Mouse (Mus musculus) gastrocnemius, adult 2 months (tissue): ENCODE measurements around the gene Capn3. TPM values are rescaled to one million over a fixed set of nuclear protein-coding genes. Genes with fewer than 3 reads are reported as not detected.

Source experiments
- DNase-seq: peaks from one replicate; pipeline ENCODE4 v3.0.0; 2022
- H3K27ac ChIP-seq: fragments of 200-600 bp; 2 replicates; pipeline ENCODE4 v1.8.1; 2022; ENCODE audit warnings: mild to moderate bottlenecking
- H3K4me3 ChIP-seq: fragments of 200-600 bp; 2 replicates; pipeline ENCODE4 v1.8.1; 2022; ENCODE audit warnings: mild to moderate bottlenecking, moderate library complexity
- CTCF ChIP-seq: fragments of 200-600 bp; IDR thresholded peaks from 2 replicates; pipeline ENCODE4 v1.8.1; 2022; ENCODE audit warnings: antibody characterized with exemption, mild to moderate bottlenecking, moderate library complexity
- intact Hi-C: fragments of 180-260 bp; cut with DNase I; formaldehyde crosslinking; loops from one replicate; pipeline ENCODE4 v1.15.1; 2025
- total RNA-seq, 2 experiments: library from RNA; stranded (reverse); gene quantifications; 2 replicates each; pipeline ENCODE4 v1.2.3; 2021

Gene Capn3
- total RNA-seq, 2 experiments from 2014 or later = 126 to 149 TPM

- intact Hi-C loops = loop anchor here (2.0 kb wide), 1 partner anchor 59 kb away; the partner anchor contains the start of gene Tmem87a
- peak overlapping the region; percentile 75 for H3K4me3 ChIP-seq
- no peak for TF ChIP-seq CTCF
- peak; percentile 87 for DNase-seq
- H3K27ac ChIP-seq = peak overlapping the region; percentile 98
Observed at GRCm38 (mm10) chr2:120464091-120464490, 8.3 kb downstream of the Capn3 start.

- no peak for DNase-seq
- TF ChIP-seq CTCF = no peak
- peak overlapping the region; percentile 98 for H3K27ac ChIP-seq
- intact Hi-C loops = loop anchor here (2.0 kb wide), 1 partner anchor 60 kb away; the partner anchor contains the start of gene Tmem87a
- H3K4me3 ChIP-seq = peak overlapping the region; percentile 75
Observed at GRCm38 (mm10) chr2:120464732-120465396, 9.0 kb downstream of the Capn3 start.

DNA sequence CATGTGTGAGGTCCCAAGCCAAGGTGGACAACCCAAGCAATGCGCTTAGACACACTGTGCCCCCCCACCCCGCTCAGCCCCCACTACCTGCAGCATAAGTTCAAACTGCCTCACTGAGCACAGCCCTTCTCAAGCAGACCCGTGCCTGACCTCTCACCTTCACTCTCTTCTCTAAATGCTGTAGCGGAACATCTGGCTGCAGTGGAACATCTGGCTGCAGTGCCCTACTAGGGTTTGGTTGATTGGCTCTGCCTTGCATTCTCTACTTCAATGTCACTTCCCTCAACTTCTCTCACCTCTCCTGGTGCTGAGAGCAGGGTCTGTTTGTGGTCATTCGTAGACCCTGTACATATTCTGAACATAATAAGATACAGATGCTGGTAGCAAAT is 9.6 kb downstream of the Capn3 start:
- DNase-seq = no peak
- TF ChIP-seq CTCF = no peak
- intact Hi-C loops = loop anchor here (2.0 kb wide), 1 partner anchor 61 kb away; the partner anchor contains the start of gene Tmem87a
- H3K27ac ChIP-seq = peak overlapping the region; percentile 98
- peak overlapping the region; percentile 75 for H3K4me3 ChIP-seq

GRCm38 (mm10) chr2:120468011-120468410 is 12.2 kb downstream of the Capn3 start:
- intact Hi-C loops = no loop called here
- H3K27ac ChIP-seq = peak overlapping the region; percentile 98
- peak overlapping the region; percentile 75 for H3K4me3 ChIP-seq
- no peak for TF ChIP-seq CTCF
- peak; percentile 54 for DNase-seq

DNA sequence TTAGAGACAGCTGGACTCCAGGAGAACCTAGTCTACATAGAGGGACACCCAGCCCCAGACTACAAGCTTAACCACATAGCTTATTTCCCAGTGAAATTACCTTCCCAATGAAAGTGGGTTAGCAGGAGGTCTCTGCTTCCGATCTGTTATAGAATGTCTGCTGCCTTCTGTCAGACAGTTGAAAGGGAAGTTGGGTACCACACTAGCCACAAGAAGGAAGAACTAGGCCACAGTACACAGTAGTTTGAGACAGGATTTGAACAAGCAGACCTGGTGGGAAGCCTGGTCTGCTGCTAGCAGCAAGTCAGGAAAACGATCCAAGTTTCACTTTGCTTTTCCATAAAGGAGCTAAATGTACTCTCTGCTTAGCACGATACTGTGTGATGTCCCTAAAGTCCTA is 13.4 kb downstream of the Capn3 start:
- Histone ChIP-seq H3K27ac (peak overlapping the region; percentile 98; the same call in 1 of the 2 replicates), H3K4me3 (peak overlapping the region; percentile 2; the same call in 1 of the 2 replicates)
- DNase-seq = no peak
- intact Hi-C loops = no loop called here
- TF ChIP-seq CTCF = no peak

DNA sequence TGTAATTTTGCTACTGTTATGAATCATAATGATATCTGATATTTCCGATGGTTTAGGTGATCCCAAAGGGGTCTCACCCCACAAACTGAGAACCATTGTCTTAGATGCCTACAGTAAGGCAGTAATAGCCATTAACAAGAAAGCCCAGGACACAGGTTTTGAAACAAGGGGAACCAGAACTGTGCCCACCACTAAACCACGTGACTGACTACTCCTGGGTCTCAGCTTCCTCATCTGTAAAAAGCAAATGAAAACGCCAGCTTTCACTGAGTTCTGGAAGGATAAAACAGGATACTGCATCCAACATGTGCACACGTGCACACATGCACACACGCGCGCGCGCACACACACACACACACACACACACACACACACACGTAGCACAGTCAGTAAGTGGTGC is 13.9 kb downstream of the Capn3 start:
- intact Hi-C loops = loop anchor here (10.0 kb wide), 1 partner anchor 395 kb away; no protein-coding TSS in a partner anchor
- Histone ChIP-seq H3K27ac (peak overlapping the region; percentile 98; the same call in 1 of the 2 replicates), H3K4me3 (peak overlapping the region; percentile 2; the same call in 1 of the 2 replicates)
- no peak for TF ChIP-seq CTCF
- no peak for DNase-seq

DNA sequence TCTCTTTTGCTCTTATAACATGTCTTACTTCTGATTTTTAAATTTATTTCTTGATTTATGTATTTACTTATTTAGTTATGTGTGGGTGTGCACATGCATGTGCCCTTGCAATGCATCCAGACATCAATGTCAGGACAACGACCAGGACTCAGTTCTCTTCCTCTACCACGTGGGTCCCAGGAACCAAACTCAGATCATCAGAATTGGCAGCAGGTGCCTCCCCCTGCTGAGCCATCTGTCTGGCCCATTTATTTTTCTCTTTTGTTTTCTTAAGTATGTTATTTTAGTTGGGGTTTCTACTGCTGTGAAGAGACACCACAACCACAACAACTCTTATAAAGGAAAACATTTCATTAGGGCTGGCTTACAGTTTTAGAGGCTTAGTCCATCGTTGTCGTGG is 15.0 kb downstream of the Capn3 start:
- DNase-seq = no peak
- intact Hi-C loops = loop anchor here (10.0 kb wide), 1 partner anchor 394 kb away; no protein-coding TSS in a partner anchor
- H3K4me3 ChIP-seq = no peak overlapping the region
- peak overlapping the region; percentile 20; the same call in 1 of the 2 replicates for H3K27ac ChIP-seq
- no peak for TF ChIP-seq CTCF

- intact Hi-C loops = loop anchor here (10.0 kb wide), 1 partner anchor 388 kb away; no protein-coding TSS in a partner anchor
- no peak for TF ChIP-seq CTCF
- H3K27ac ChIP-seq = peak overlapping the region; percentile 24
- no peak overlapping the region for H3K4me3 ChIP-seq
- DNase-seq = no peak
Observed at GRCm38 (mm10) chr2:120476277-120477087, 20.7 kb downstream of the Capn3 start.

DNA sequence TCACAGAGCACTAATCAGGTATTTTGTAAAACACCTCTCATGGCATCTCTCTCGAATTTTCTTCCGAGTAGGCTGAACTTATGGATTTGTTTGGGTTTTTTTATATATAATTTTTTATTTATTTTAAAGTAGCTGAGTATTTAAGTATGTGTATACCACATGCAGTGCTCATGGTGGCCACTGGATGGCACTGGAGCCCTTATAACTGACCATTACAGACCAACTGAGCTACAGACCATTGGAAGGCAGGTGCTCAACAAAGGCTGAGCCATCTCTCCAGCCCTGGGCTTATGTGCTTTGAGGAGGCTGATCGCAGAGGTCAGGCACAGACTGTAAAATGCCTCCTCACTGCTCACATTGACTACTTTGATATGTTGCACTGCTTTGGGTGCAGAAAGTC is 22.8 kb downstream of the Capn3 start:
- H3K4me3 ChIP-seq = no peak overlapping the region
- intact Hi-C loops = loop anchor here (2.0 to 10.0 kb wide), 2 partner anchors 192 to 386 kb away; no protein-coding TSS in a partner anchor
- peak; percentile 72 for DNase-seq
- peak; percentile 81 for TF ChIP-seq CTCF
- H3K27ac ChIP-seq = no peak overlapping the region

DNA sequence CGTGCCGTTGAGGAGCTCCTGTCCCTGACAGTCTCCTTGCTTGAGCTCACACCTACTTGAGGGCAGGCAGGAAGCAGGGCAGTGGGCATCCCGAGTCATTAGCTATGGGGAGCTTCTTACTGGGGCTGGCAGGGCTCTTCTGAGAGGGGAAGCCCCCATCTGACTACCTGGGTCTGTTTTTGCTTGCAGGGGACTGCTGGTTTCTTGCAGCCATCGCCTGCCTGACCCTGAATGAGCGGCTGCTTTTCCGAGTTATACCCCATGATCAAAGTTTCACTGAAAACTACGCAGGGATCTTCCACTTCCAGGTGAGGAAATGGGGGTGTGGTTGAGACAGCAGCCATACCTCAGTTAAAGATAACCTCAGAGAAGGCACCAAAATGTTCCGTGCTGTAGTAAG is 26.1 kb downstream of the Capn3 start:
- Histone ChIP-seq H3K27ac (peak overlapping the region; percentile 88), H3K4me3 (peak overlapping the region; percentile 21; the same call in 1 of the 2 replicates)
- TF ChIP-seq CTCF = no peak
- intact Hi-C loops = loop anchor here (5.0 kb wide), 1 partner anchor 125 kb away; the partner anchor contains the start of genes Haus2 and Lrrc57
- no peak for DNase-seq

- H3K27ac ChIP-seq = peak overlapping the region; percentile 88
- H3K4me3 ChIP-seq = peak overlapping the region; percentile 47
- no peak for TF ChIP-seq CTCF
- intact Hi-C loops = loop anchor here (5.0 kb wide), 1 partner anchor 125 kb away; the partner anchor contains the start of genes Haus2 and Lrrc57
- peak; percentile 68 for DNase-seq
Observed at GRCm38 (mm10) chr2:120482506-120483389, 26.9 kb downstream of the Capn3 start.

- Histone ChIP-seq H3K4me3 (no peak overlapping the region), H3K27ac (peak overlapping the region; percentile 88)
- TF ChIP-seq CTCF = no peak
- intact Hi-C loops = loop anchor here (5.0 kb wide), 1 partner anchor 123 kb away; the partner anchor contains the start of genes Haus2 and Lrrc57
- DNase-seq = no peak
Observed at GRCm38 (mm10) chr2:120484241-120484640, 28.4 kb downstream of the Capn3 start.
